Mouse (Mus musculus): Measurements from ENCODE around the gene Ing3.

DNA sequence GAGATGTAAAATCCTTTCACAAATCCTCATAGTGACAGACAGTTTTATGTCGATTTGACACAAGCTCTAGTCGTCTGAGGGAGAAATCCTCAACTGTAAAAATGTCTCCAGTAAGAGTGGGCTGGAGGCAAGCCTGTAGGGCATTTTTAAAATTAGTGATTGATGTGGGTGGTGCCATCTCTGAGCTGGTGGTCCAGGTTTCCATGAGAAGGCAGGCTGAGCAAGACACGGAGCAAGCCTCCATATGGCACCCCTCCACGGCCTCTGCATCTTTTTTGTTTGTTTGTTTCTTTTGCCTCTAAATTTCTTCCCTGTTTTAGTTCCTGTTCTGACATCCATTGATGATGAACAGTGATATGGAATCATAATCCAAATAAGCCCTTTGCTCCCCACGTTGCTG lies 63.1 kb downstream of the Ing3 start:
- no peak for TF ChIP-seq CTCF (IDR thresholded peaks at IDR 0.05; ENCODE audit: borderline replicate concordance, insufficient read depth, low read depth, low read length)
- no peak for TF ChIP-seq POLR2A (IDR thresholded peaks at IDR 0.05; ENCODE audit: borderline replicate concordance, insufficient read depth, low read length)

All from cerebellum, adult 2 months (tissue).